Mouse (Mus musculus) neural tube, embryonic 14.5 days (tissue): ENCODE results near the gene Zfp760. TPM values are rescaled to one million over a fixed set of nuclear protein-coding genes. Genes with fewer than 3 reads are reported as not detected.
"Not testable (repeated sequence)": the region's sequence is repeated elsewhere in the genome, so short reads cannot be mapped to it uniquely, and the experiment has no call there.

Experiments
- ATAC-seq: fragments of 200-750 bp; cut with Nextera tagmentation; 2 replicates; pipeline ENCODE4 v1.8.0; 2017; ENCODE audit warnings: low read depth, mild to moderate bottlenecking, moderate TSS enrichment, moderate library complexity
- H3K27ac ChIP-seq: fragments of 300-500 bp; sonication (generic); 2 replicates; pipeline ENCODE4 v1.5.1; 2014; ENCODE audit warnings: low read depth, mild to moderate bottlenecking, control low read depth, low read length, moderate library complexity, mixed read lengths
- H3K27me3 ChIP-seq: fragments of 300-500 bp; sonication (generic); 2 replicates; pipeline ENCODE4 v1.6.1; 2014; ENCODE audit warnings: low read length; ENCODE audit not compliant: control insufficient read depth, insufficient read depth
- H3K36me3 ChIP-seq: fragments of 300-500 bp; sonication (generic); 2 replicates; pipeline ENCODE4 v1.6.1; 2014; ENCODE audit warnings: low read length, mixed read lengths; ENCODE audit not compliant: control insufficient read depth, insufficient read depth
- H3K4me1 ChIP-seq: fragments of 300-500 bp; sonication (generic); 2 replicates; pipeline ENCODE4 v1.6.1; 2014; ENCODE audit warnings: low read length; ENCODE audit not compliant: control insufficient read depth, insufficient read depth
- H3K4me2 ChIP-seq: fragments of 300-500 bp; sonication (generic); 2 replicates; pipeline ENCODE4 v1.6.1; 2014; ENCODE audit warnings: mild to moderate bottlenecking, low read depth, low read length, control low read depth
- H3K4me3 ChIP-seq: fragments of 300-500 bp; sonication (generic); 2 replicates; pipeline ENCODE4 v1.5.1; 2014; ENCODE audit warnings: low read depth, low read length, control low read depth, mixed read lengths
- H3K9ac ChIP-seq: fragments of 300-500 bp; sonication (generic); replicated peaks from 2 replicates; pipeline ENCODE4 v1.6.1; 2014; ENCODE audit warnings: low read depth, mild to moderate bottlenecking, control low read depth, low read length, mixed read lengths
- H3K9me3 ChIP-seq: fragments of 300-500 bp; sonication (generic); 2 replicates; pipeline ENCODE4 v1.6.1; 2016; ENCODE audit warnings: low read length; ENCODE audit not compliant: control insufficient read depth
- WGBS: fragments of 180-500 bp; shearing (Covaris S2); extraction: QIAGEN DNeasy Blood & Tissue Kit; methylation state at CpG from one replicate; pipeline ENCODE4 v1.1.7; 2014; 5-methylcytosine and 5-hydroxymethylcytosine counted together
- polyA plus RNA-seq: library from polyadenylated mRNA; unstranded; fragments of >200 nt; fragmentation: Nextera tagmentation; extraction: Ambion mirVana; gene quantifications from 2 replicates; pipeline ENCODE4 v1.2.1, GENCODE M21; 2014

The Zfp760 gene
- polyA plus RNA-seq, 1 experiment from 2014 or later, result 11.6 TPM

DNA sequence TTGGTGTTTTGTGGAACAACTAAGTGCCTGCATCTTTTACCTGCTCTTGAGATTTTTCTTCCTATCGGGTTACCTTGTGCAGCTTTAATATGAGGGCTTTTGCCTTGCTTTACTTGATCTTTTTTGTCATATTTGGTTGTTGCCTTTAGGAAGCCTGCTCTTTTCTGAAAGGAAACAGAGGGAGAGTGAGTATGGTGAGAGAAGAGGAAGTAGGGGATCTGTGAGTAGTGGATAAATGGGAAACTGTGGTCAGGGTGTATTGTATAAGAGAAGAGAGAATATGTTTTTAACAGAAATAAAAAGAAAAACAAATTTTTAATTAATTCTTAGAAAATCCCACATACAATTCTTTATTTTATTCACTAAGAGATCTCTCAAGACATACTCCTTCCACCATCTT, 4.1 kb upstream of the Zfp760 start:
- Histone ChIP-seq H3K4me3 (no peak overlapping the region), H3K36me3 (no peaks in the 10 kb centered on the region), H3K27me3 (no peaks in the 10 kb centered on the region), H3K9me3 (no peaks in the 10 kb centered on the region), H3K4me1 (peaks cover 2% of the 10 kb centered on the region; the same call in 1 of the 2 replicates), H3K27ac (no peak overlapping the region), H3K4me2 (no peak overlapping the region), H3K9ac (no peak overlapping the region)
- ATAC-seq, result no peak
- WGBS, result 77% methylated on average over 1 of the region's 1 CpGs

DNA sequence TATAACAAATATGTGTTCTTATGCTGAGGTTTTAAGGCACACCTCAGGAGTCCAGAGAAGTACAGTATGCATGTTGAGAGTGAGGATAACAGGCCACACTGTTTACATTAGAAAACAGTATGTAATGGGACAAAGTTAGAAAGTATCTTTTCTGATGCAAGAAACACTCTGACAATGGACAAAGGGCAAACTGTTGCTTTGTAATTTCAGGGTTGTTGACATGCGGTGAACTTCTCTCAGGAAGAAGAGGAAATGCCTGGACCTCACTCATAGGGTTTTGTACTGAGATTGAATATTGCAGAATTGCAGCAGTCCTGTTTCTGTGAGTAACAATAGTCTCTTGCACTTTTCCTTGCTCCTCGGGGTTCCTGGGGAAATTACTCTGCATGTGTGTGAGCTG, 860 bp downstream of the Zfp760 start:
- no peak overlapping the region for H3K27ac ChIP-seq
- H3K9ac ChIP-seq, result no peak overlapping the region
- H3K4me2 ChIP-seq, result peak overlapping the region; percentile 57
- WGBS, result 35% methylated on average over 2 of the region's 2 CpGs
- no peaks in the 10 kb centered on the region for H3K27me3 ChIP-seq
- no peaks in the 10 kb centered on the region for H3K36me3 ChIP-seq
- H3K4me1 ChIP-seq, result peaks cover 5% of the 10 kb centered on the region; the same call in 1 of the 2 replicates
- H3K4me3 ChIP-seq, result peak overlapping the region; percentile 65
- no peaks in the 10 kb centered on the region for H3K9me3 ChIP-seq
- ATAC-seq, result no peak

DNA sequence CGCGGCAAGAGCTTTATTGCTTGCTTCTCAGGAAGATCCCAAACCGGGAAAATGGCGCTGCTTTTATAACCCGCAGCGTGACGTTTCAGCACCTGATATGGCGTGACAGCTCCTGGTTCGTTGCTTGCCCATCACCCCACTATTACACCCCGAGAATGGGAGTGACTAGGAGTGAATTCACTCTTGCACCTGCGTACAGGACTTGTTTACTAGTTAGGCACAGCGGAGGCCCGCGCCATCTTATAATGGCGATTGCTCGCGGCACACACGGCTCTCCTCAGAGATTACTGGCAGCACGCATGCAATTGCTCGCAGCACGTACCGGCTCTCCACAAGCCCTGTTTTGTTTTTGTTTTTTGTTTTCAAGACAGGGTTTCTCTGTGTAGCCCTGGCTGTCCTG, 23.0 kb downstream of the Zfp760 start, which contains the start of gene Zfp229:
TSS of gene Zfp229 (plus strand) at position 301 of the 400 bp plus-strand sequence.
- H3K4me1 ChIP-seq, H3K27ac ChIP-seq, H3K9me3 ChIP-seq, H3K4me3 ChIP-seq, H3K4me2 ChIP-seq, H3K27me3 ChIP-seq, ATAC-seq, H3K36me3 ChIP-seq, H3K9ac ChIP-seq: not testable (repeated sequence)
- 98% methylated on average over 9 of the region's 22 CpGs for WGBS

DNA sequence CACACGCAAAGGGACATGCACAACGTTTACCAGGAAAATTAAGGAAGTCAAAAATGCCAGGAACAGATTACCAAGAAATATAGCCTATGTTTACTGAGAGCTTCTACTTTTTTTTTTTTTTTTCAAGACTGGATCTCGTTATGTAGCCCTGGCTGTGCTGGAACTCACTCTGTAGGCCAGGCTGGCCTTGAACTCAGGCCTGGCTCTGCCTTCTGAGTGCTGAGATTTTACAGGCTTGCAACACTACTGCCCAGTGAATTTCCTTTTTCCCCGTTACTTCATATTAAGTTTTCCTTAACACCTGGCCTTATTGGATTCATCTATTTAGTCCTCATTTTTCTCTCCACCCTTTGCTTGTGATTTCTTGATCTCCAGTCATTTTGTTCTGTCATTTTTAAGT, 25.5 kb downstream of the Zfp760 start:
- no peak for ATAC-seq
- H3K4me3 ChIP-seq, result peak overlapping the region; percentile 74
- H3K9me3 ChIP-seq, result no peaks in the 10 kb centered on the region
- H3K9ac ChIP-seq, result no peak overlapping the region; the same call in 1 of the 2 replicates
- H3K27me3 ChIP-seq, result no peaks in the 10 kb centered on the region
- H3K4me1 ChIP-seq, result peaks cover 8% of the 10 kb centered on the region
- 93% methylated on average over 4 of the region's 4 CpGs for WGBS
- H3K27ac ChIP-seq, result peak overlapping the region; percentile 79; the same call in 1 of the 2 replicates
- peak overlapping the region; percentile 53 for H3K4me2 ChIP-seq
- peaks cover 10% of the 10 kb centered on the region for H3K36me3 ChIP-seq

DNA sequence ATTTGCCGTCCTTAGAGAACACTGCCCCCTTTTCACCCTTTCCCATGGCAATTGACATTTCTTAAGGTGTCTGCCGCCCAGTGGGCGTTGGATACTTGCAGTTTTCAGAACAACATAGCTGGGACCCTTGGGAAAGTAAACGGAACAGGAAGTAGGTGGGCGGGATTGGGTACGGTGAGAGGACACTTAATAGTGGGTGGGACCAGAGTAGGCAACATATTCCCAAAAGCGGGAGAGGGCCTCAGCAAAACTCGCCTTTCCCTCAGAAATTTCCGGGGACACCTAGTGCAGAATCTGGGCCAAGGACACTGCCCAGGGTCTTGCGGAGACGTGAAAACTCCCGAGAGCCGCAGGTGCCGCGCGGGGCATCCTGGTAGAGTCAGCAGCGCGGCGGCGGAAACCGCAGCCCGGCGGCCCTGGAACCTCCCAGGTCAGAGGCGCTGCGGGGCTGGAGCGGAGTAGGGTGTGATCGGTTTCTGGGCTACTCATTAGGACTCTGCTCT, 26.0 kb downstream of the Zfp760 start:
- Histone ChIP-seq H3K4me1 (peaks cover 8% of the 10 kb centered on the region), H3K27ac (peak overlapping the region; percentile 79), H3K36me3 (peaks cover 11% of the 10 kb centered on the region), H3K9me3 (no peaks in the 10 kb centered on the region), H3K4me2 (peak overlapping the region; percentile 53), H3K27me3 (no peaks in the 10 kb centered on the region), H3K9ac (peak overlapping the region; percentile 76), H3K4me3 (peak overlapping the region; percentile 74)
- peak; percentile 98 for ATAC-seq
- WGBS, result under 1% methylated on average over 27 of the region's 27 CpGs

DNA sequence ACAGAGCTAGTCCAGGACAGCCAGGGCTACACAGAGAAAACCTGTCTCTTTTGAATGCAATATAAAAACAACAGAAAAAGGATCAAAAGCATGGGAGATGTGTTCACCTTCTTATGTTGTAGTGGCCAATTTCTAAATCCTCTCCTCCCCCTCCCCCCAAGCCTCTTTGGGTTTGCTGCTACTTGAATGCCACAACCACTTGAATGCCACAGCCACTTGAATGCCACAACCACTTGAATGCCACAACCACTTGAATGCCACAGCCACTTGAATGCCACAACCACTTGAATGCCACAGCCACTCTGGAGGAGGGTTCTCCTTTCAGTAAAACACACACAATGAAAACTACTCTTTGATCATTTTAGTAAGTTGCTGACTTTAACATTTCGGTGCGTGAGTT, 45.2 kb downstream of the Zfp760 start:
- 0 out of 2 replicates have a peak, but pooled peaks cover 6% of the 10 kb centered on the region for H3K4me1 ChIP-seq
- 64% methylated on average over 2 of the region's 2 CpGs for WGBS
- H3K4me3 ChIP-seq, result no peak overlapping the region
- no peak overlapping the region for H3K9ac ChIP-seq
- H3K27me3 ChIP-seq, result no peaks in the 10 kb centered on the region
- no peak overlapping the region for H3K27ac ChIP-seq
- ATAC-seq, result no peak
- H3K4me2 ChIP-seq, result no peak overlapping the region
- no peaks in the 10 kb centered on the region for H3K9me3 ChIP-seq
- no peaks in the 10 kb centered on the region for H3K36me3 ChIP-seq

DNA sequence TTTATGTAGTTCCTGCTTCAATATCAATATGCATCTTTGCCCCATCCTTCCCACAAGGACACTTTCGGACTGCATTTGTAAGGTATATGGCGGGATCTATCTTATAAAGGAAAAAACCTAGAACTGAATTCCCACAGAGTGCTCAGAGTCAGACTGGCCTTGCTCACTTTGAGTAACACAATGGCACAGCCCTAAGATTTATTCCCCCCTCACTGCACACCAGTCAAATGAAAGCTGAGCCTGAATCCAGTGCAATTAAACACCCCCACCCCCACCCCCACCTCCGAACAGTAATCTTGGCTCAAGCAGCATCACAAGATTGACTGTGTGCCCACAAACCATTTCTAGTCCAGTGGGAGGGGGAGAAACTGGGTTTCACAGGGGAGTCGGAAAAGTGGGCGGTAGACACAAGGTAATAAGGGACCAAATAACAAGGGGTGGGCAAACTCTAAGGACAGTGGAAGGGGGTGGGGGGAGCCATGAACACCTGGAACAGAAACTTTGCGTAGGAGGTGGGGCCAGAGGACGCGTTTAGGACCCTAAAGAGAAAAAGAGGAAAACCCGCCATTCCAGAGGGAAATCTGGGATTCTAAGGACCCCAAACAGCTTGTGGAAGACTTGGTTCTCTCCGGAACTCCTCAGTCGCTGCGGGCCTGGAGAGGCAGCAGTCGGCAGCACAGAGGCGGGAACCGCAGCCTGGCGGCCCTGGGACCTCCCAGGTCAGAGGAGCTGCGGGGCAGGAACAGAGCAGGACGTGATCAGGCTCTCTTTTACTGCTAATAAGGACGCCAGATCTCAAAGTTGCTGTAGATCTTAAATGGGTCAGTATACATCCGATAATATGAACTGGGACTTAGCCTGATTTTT, 46.0 kb downstream of the Zfp760 start:
- H3K4me2 ChIP-seq, result peak overlapping the region; percentile 58
- 8% methylated on average over 20 of the region's 20 CpGs for WGBS
- no peaks in the 10 kb centered on the region for H3K36me3 ChIP-seq
- H3K4me1 ChIP-seq, result 0 out of 2 replicates have a peak, but pooled peaks cover 6% of the 10 kb centered on the region
- H3K27ac ChIP-seq, result no peak overlapping the region
- peak overlapping the region; percentile 21 for H3K4me3 ChIP-seq
- H3K9ac ChIP-seq, result no peak overlapping the region; the same call in 1 of the 2 replicates
- H3K27me3 ChIP-seq, result no peaks in the 10 kb centered on the region
- no peaks in the 10 kb centered on the region for H3K9me3 ChIP-seq
- peak; percentile 70; the same call in 1 of the 2 replicates for ATAC-seq

DNA sequence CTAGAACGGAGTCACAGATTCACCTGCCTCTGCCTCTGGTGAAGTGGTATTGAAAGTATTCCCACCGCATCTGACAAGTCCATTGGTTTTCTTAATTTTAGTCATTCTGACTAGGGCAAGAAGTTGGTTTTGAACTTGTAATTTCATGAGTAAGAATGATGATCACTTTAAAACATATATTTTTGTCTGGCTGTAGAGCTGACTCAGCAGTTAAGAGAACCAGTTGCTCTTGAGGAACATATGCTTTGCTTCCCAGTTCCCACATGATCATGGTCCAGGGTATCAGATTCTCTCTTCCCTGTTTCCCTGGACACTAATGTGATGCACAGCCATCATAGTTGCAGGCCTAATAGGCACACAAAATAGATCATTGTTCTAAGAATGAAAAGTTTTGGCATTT, 62.8 kb downstream of the Zfp760 start:
- H3K9ac ChIP-seq, result no peak overlapping the region
- no peak overlapping the region for H3K27ac ChIP-seq
- WGBS, result 92% methylated on average over 2 of the region's 2 CpGs
- H3K4me2 ChIP-seq, result no peak overlapping the region
- H3K9me3 ChIP-seq, result no peaks in the 10 kb centered on the region
- H3K36me3 ChIP-seq, result no peaks in the 10 kb centered on the region
- H3K4me1 ChIP-seq, result no peaks in the 10 kb centered on the region
- ATAC-seq, result no peak
- H3K27me3 ChIP-seq, result no peaks in the 10 kb centered on the region
- no peak overlapping the region for H3K4me3 ChIP-seq
